Comparison of ENCODE assay signal across 13 mouse cellular contexts in the genomic region with DNA sequence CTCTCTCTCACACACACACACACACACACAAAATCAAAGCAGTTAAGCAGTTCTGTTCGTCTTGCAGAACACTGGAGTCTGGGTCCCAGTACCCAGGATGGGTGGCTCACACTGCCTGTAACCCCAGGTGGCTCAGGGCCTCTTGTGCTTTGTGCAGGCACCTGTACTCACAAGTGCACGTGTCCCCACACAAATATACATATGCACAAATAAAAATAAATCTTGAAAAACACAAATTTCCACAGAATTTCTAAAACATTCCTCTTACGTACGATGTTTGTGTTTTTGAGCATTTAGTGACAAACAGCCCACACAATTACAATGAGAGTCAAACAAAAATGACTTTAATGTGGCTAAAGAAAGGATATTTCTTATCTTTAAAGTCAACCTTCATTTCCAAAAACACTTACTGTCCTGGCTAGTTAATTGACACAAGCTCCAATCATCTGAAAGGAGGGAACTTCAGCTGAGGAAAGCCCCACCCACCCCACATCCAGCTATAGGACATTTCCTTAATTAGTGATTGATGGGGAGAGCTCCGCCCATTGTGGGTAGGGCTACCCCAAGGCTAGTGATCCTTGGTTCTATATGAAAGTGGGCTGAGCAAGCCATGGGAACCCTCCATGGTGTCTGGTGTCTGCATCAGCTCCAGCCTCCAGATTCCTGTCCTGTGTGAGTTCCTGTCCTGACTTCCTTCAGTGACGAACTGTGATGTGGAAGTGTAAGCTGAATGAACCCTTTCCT.
"Had no signal": no experiment of that assay in that cellular context is flagged by ENCODE, and none has a peak within 500 bp of the region (broad histone marks: within the 10 kb centered on the region; RNA-seq: fewer than 3 reads in every experiment).

No protein-coding gene starts in this region.

- DNase-seq: kidney, postnatal 10 days; kidney, postnatal 4 days; lung, embryonic 14.5 days; lung, postnatal 10 days; lung, postnatal 4 days; thymus, adult 2 months; thymus, postnatal 25 days had no signal

- H3K9me3 ChIP-seq: limb, embryonic 10.5 days; megakaryocyte, embryonic 14.5 days; midbrain, embryonic 15.5 days; neural tube, embryonic 12.5 days had no signal

- H3K4me2 ChIP-seq: lung, embryonic 14.5 days; midbrain, embryonic 11.5 days; midbrain, embryonic 15.5 days; neural tube, embryonic 12.5 days had no signal

- H3K27me3 ChIP-seq: megakaryocyte, embryonic 14.5 days; midbrain, embryonic 15.5 days; neural tube, embryonic 12.5 days had no signal

- H3K4me3 ChIP-seq: limb, embryonic 10.5 days; megakaryocyte, embryonic 14.5 days; midbrain, embryonic 15.5 days; neural tube, embryonic 12.5 days had no signal

- ATAC-seq: midbrain, embryonic 15.5 days had no signal

- H3K27ac ChIP-seq: limb, embryonic 10.5 days; liver, embryonic 14.5 days; midbrain, embryonic 15.5 days; neural tube, embryonic 12.5 days had no signal

- H3K9ac ChIP-seq: liver, embryonic 14.5 days; lung, embryonic 14.5 days; midbrain, embryonic 15.5 days; neural tube, embryonic 12.5 days had no signal

- H3K4me1 ChIP-seq: limb, embryonic 10.5 days; megakaryocyte, embryonic 14.5 days; midbrain, embryonic 15.5 days; neural tube, embryonic 12.5 days had no signal
